Mouse (Mus musculus) midbrain, embryonic 10.5 days (tissue): ENCODE measurements around the gene Chic2. TPM values are rescaled to one million over a fixed set of nuclear protein-coding genes. Genes with fewer than 3 reads are reported as not detected.

Experiments used
- DNase-seq: peaks from one replicate; pipeline ENCODE4 v3.0.0-alpha.2; 2017; ENCODE audit warnings: low spot score
- H3K27ac ChIP-seq: fragments of 300-500 bp; sonication (generic); replicated peaks from 2 replicates; pipeline ENCODE4 v1.5.1; 2016; ENCODE audit warnings: mild to moderate bottlenecking
- H3K27me3 ChIP-seq: fragments of 300-500 bp; sonication (generic); 2 replicates; pipeline ENCODE4 v1.6.1; 2016; ENCODE audit warnings: low read depth, mild to moderate bottlenecking; ENCODE audit not compliant: poor library complexity, severe bottlenecking
- H3K36me3 ChIP-seq: fragments of 300-500 bp; sonication (generic); 2 replicates; pipeline ENCODE4 v1.6.1; 2016; ENCODE audit warnings: mild to moderate bottlenecking, moderate library complexity
- H3K4me1 ChIP-seq: fragments of 300-500 bp; sonication (generic); 2 replicates; pipeline ENCODE4 v1.6.1; 2016
- H3K4me3 ChIP-seq: fragments of 300-500 bp; sonication (generic); 2 replicates; pipeline ENCODE4 v1.5.1; 2016; ENCODE audit warnings: mild to moderate bottlenecking, moderate library complexity
- H3K9me3 ChIP-seq: fragments of 300-500 bp; sonication (generic); replicated peaks from 2 replicates; pipeline ENCODE4 v1.6.1; 2016; ENCODE audit warnings: mild to moderate bottlenecking
- WGBS: fragments of 180-500 bp; shearing (Covaris S2); methylation state at CpG from one replicate; pipeline ENCODE4 v1.1.7; 2016; 5-methylcytosine and 5-hydroxymethylcytosine counted together
- polyA plus RNA-seq: library from polyadenylated mRNA; unstranded; fragments of >200 nt; fragmentation: Nextera tagmentation; extraction: Ambion mirVana; gene quantifications from 2 replicates; pipeline ENCODE4 v1.2.1, GENCODE M21; 2016

Gene Chic2
- polyA plus RNA-seq, 1 experiment from 2014 or later = 28.5 TPM

DNA sequence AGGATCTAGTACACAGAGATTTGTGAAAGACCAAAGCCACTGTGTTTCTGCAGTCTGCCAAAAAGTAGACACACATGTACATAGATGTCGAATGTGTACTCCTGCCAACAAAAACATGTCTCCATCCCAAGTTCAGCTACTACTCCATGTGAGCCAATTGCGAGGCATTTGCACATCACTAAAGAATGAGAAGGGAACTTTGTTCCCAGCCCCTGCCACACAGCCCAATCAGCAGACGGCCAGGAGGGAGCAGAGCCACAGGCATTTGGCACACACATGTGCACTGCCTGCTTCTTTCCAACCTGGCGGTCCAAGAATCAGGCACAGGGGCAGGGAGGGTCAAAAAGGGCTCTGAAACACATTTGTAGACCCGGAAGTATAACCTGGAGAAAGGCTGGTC is 81.8 kb downstream of the Chic2 start:
- 84% methylated on average over 5 of the region's 5 CpGs for WGBS
- Histone ChIP-seq H3K27me3 (peaks cover 98% of the 10 kb centered on the region), H3K4me1 (peaks cover 11% of the 10 kb centered on the region), H3K4me3 (no peak overlapping the region), H3K9me3 (no peaks in the 10 kb centered on the region), H3K36me3 (no peaks in the 10 kb centered on the region), H3K27ac (no peak overlapping the region)
- no peak for DNase-seq

DNA sequence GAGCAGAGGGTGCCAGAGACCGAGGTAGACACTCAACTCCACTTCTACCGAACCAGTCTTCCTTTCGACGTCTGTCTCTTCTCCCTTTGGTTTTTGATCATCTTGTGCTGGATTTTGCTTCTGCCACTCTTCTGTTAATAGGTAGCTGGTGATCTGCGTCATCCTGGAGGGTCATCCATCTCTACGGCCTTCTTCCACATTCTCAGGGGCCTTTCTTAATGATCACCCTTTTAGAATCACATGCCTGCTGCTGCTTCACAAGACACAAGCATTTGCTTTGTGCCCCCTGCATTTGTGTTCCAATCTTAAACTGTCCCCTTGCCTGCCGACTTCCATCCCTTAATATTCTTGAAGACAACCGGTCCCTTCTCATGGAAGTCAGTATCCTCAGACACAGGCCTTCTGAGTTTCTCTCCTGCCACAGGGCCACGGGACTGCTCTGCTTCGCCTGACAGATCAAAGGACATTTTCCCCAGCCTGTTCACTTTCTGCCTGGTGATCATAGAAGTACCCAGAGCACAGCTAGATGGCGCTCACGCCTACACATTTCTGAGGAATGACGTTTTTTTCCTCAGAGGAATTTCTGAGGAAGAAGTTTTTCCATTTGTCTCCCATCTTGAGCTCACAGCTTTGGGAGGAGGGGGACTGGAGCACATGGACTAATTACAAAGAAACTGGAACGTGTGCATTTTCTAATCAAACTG is 83.6 kb downstream of the Chic2 start:
- H3K36me3 ChIP-seq = no peaks in the 10 kb centered on the region
- no peak overlapping the region for H3K4me3 ChIP-seq
- H3K4me1 ChIP-seq = peaks cover 16% of the 10 kb centered on the region
- 23% methylated on average over 14 of the region's 14 CpGs for WGBS
- no peaks in the 10 kb centered on the region for H3K9me3 ChIP-seq
- H3K27me3 ChIP-seq = peaks cover 98% of the 10 kb centered on the region
- H3K27ac ChIP-seq = no peak overlapping the region
- peak; percentile 73 for DNase-seq

DNA sequence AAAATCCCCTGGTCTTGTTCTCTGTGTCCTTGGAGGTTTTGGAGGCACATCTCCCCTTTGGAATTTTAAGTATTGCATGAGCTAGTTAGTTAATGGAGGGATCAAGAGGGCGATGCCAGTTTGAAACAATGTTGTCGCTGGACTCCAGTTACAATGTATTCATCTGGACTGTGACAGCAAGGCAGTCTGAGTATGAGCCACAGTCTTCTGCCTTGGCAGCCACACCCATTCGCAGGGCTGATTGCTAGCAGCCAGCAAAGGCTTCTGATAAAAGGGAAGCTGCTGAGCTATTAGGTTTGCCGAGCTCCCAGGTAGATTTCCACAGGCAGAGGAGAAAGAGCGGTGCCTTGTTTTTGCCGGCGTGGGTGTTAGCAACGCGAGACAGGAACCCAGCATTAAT is 84.3 kb downstream of the Chic2 start:
- Histone ChIP-seq H3K4me3 (no peak overlapping the region), H3K27me3 (peaks cover 100% of the 10 kb centered on the region), H3K9me3 (no peaks in the 10 kb centered on the region), H3K36me3 (no peaks in the 10 kb centered on the region), H3K27ac (no peak overlapping the region), H3K4me1 (peaks cover 16% of the 10 kb centered on the region)
- WGBS = 49% methylated on average over 9 of the region's 9 CpGs
- no peak for DNase-seq

DNA sequence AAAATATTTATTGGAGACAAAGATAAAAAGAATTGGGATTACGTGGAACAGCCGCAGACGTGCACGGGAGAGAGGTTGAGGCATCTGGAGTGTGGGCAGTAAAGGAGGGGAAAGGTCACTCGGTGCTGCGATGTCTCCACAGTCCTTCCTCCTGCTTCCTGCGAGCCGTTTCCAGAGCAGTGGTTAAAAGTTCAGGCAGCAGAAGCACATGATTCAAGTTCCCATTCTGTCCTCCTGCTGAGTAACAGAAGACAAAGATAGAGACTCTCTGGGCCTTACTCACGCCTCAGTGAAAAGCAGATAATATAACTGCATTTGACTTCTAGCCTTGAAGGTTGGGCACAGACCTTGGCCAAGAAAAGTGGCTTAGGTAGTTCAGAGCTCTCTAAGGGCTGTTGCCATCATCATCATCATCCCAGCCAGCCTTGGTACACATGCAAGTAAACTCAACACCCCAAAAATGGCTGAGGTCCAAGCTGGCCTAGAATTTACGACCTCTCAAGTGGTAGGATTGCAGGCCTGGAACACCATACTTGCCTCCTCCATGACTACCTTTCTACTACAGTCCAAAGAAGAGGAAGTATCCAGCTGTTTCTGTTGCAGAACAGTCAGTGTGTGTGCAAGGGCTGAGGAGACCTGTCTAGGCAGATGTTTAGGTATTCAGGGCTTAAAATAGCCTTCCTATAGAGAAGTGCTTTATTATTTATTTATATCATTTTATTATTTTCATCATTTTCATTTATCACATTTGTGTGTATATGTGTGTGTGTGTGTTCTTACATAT is 87.1 kb downstream of the Chic2 start:
- no peak overlapping the region for H3K4me3 ChIP-seq
- H3K27me3 ChIP-seq = peaks cover 85% of the 10 kb centered on the region
- peaks cover 16% of the 10 kb centered on the region for H3K4me1 ChIP-seq
- H3K27ac ChIP-seq = no peak overlapping the region
- H3K36me3 ChIP-seq = no peaks in the 10 kb centered on the region
- WGBS = 72% methylated on average over 10 of the region's 10 CpGs
- DNase-seq = no peak
- no peaks in the 10 kb centered on the region for H3K9me3 ChIP-seq

DNA sequence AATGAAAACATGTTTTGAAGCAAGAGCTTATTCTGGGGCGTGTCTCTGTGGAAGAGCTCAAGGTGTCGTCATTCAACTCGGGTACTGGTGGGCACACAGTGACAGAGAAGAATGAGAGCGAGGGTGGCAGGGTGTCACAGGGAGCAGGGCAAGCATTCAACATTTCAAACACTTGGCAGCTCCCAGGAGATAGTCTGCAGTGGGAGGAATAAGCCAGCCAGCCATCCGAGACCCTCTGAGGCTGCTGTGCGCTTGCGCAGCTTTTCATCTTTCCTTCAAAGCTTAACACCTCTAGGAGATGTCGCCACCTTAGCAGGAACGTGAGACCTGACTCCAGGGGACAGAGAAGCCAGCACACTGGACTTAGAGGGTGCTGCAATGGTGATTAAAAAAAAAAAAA is 88.2 kb downstream of the Chic2 start:
- Histone ChIP-seq H3K27ac (no peak overlapping the region), H3K4me3 (no peak overlapping the region), H3K36me3 (no peaks in the 10 kb centered on the region), H3K27me3 (peaks cover 83% of the 10 kb centered on the region), H3K9me3 (no peaks in the 10 kb centered on the region), H3K4me1 (peaks cover 16% of the 10 kb centered on the region)
- no peak for DNase-seq
- 52% methylated on average over 9 of the region's 9 CpGs for WGBS

DNA sequence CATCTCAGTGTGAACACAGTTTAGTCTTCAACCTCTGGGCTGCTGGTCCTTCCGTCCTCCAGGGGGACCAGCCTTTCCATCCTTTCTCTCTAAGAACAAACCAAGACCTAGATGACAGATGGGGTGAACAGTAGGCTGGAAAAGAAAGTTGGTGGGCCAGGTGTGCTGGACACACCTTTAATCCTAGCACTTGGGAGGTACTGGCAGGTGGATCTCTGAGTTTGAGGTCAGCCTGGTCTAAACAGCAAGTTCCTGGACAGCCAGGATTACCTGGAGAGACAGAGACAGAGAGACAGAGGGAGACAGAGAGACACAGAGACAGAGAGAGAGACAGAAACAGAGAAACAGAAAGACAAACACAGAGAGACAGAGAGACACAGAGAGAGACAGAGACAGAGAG is 89.0 kb downstream of the Chic2 start:
- no peak for DNase-seq
- Histone ChIP-seq H3K9me3 (no peaks in the 10 kb centered on the region), H3K4me3 (no peak overlapping the region), H3K4me1 (peaks cover 10% of the 10 kb centered on the region), H3K36me3 (no peaks in the 10 kb centered on the region), H3K27me3 (peaks cover 83% of the 10 kb centered on the region), H3K27ac (no peak overlapping the region)
- 88% methylated on average over 1 of the region's 1 CpGs for WGBS

DNA sequence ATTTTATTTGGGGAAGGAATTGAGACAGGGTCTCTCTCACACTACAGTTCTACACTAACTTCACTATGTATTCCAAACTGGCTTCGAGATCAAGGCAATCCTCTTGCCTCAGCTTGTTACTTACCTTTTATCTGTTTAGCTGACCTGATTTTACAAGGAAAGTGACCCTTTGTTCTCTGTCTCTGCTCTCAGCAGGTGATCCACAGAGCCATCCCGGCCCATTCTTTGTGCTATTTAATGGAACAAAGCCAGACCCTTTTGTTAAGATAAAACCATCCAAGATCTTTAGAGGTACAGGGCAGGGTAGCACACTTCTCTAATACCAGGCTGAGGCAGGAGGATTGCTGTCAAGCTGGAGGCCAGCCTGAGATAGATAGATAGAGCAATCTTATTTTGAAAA is 91.6 kb downstream of the Chic2 start:
- H3K4me1 ChIP-seq = peaks cover 12% of the 10 kb centered on the region; the same call in 1 of the 2 replicates
- H3K27me3 ChIP-seq = peaks cover 83% of the 10 kb centered on the region
- DNase-seq = no peak
- H3K4me3 ChIP-seq = no peak overlapping the region
- no peaks in the 10 kb centered on the region for H3K9me3 ChIP-seq
- WGBS = 16% methylated on average over 2 of the region's 2 CpGs
- H3K36me3 ChIP-seq = no peaks in the 10 kb centered on the region
- H3K27ac ChIP-seq = no peak overlapping the region

DNA sequence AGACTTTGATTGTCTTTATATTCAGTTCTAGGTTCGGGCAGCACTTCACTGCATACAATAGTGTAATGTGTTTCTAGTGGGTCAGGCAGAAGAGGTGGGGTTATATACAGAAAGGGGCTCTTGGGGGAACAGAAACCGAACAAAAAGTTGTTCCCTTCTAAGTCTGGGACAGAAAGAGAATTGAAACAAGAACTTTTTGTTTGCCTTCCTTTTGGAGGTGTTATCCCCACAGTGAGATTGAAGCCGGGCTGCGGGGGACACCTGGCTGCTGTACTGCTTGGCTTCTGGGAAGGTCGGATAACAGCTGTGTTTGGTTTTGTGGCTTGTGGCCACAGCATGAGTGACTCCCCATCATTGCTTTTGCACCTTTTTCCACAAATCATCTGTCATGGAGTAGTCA is 93.2 kb downstream of the Chic2 start:
- H3K27me3 ChIP-seq = peaks cover 81% of the 10 kb centered on the region

DNA sequence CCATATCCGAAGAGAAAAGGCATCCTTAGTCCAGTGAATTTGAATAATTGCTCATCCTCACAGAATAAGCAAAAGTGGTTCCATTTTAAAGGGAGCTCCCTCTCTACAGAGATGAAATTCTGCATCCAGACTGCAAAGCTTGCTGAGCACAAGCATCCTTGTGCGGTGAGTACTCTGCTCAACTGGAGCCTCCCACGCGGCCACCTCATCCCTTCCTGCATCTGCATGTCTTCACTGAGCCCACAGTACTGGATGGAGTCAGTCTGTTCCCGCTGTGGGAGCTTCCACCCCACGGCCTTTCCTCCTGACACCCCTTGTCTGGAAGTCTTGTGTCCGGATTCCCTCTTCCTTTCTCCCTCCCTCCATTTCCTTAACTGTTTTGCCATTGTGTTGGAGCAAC is 95.3 kb downstream of the Chic2 start:
- Histone ChIP-seq H3K4me1 (peaks cover 6% of the 10 kb centered on the region; the same call in 1 of the 2 replicates), H3K9me3 (no peaks in the 10 kb centered on the region), H3K27me3 (peaks cover 81% of the 10 kb centered on the region), H3K36me3 (no peaks in the 10 kb centered on the region), H3K27ac (no peak overlapping the region), H3K4me3 (no peak overlapping the region)
- 74% methylated on average over 7 of the region's 7 CpGs for WGBS
- DNase-seq = no peak

More for the DNA sequence above, 93.2 kb downstream of the Chic2 start:
- no peak for DNase-seq
- no peaks in the 10 kb centered on the region for H3K9me3 ChIP-seq
- H3K27ac ChIP-seq = no peak overlapping the region
- no peaks in the 10 kb centered on the region for H3K36me3 ChIP-seq
- H3K4me1 ChIP-seq = peaks cover 6% of the 10 kb centered on the region; the same call in 1 of the 2 replicates
- 84% methylated on average over 5 of the region's 5 CpGs for WGBS
- no peak overlapping the region for H3K4me3 ChIP-seq

DNA sequence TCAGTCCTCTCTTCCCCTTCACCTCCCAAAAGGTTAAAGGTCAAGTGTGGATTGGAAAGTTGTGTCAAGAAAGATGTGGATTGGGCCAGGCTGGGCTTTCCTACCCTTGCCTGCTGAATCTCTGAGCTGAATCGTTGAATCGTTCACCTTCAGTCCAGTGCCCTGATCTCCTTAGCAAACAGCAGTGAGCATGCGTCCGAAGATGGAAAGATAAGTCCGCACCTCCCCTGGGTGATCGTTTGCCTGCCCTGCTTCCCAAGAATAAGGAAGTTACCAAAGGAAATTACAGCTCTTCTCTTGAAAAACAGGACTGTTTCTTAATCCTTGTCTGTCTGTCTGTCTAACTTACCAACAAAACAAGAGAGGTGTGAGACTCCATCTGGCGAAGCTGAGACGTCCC is 96.1 kb downstream of the Chic2 start:
- H3K27me3 ChIP-seq = peaks cover 84% of the 10 kb centered on the region
- DNase-seq = no peak
- 58% methylated on average over 8 of the region's 8 CpGs for WGBS

More for the DNA sequence above, 96.1 kb downstream of the Chic2 start:
- Histone ChIP-seq H3K4me3 (no peak overlapping the region), H3K9me3 (no peaks in the 10 kb centered on the region), H3K4me1 (peaks cover 15% of the 10 kb centered on the region), H3K27ac (no peak overlapping the region), H3K36me3 (no peaks in the 10 kb centered on the region)

Other genes with a start within 250 kb of the Chic2 start
- gene Gsx2, start 30.8 kb upstream of the Chic2 start, polyA plus RNA-seq = 2.5 and 3.4 TPM in 2 replicates
- gene Pdgfra, start 107.5 kb upstream of the Chic2 start, polyA plus RNA-seq = 15.6 and 19.5 TPM in 2 replicates